ENCODE assay signal across 8 mouse cellular contexts in the genomic region with DNA sequence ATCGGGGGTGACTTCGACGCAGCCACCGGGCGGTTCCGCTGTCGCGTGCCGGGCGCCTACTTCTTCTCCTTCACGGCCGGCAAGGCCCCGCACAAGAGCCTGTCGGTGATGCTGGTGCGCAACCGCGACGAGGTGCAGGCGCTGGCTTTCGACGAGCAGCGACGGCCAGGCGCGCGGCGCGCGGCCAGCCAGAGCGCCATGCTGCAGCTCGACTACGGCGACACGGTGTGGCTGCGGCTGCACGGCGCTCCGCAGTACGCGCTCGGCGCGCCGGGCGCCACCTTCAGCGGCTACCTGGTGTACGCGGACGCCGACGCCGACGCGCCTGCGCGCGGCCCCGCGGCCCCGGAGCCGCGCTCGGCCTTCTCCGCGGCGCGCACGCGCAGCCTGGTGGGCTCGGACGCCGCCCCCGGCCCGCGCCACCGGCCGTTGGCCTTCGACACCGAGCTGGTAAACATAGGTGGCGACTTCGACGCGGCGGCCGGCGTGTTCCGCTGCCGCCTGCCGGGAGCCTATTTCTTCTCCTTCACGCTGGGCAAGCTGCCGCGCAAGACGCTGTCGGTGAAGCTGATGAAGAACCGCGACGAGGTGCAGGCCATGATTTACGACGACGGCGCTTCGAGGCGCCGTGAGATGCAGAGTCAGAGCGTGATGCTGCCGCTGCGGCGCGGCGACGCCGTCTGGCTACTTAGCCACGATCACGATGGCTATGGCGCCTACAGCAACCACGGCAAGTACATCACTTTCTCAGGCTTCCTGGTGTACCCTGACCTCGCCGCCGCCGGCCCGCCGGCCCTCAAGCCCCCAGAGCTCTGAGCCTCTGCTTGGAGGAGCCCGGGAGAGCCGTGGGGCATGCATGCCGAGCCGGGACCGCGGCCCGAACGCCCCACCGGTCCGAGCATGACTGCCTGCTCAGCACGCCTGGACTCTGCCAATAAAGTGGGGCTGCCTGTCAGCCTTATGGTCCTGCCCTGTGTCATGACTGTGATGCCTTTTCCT. TPM values are rescaled to one million over a fixed set of nuclear protein-coding genes. Genes with fewer than 3 reads are reported as not detected.
DNase-seq lines count a peak whose midpoint lies in the region; ATAC-seq lines count a peak whose summit lies in the region.

No protein-coding gene starts in this region.

- peak overlapping the region; percentile 21; the same call in 1 of the 2 replicates for H3K27ac ChIP-seq in embryonic facial prominence, embryonic 14.5 days (replicated peaks; ENCODE audit: low read depth, low read length)

- H3K4me1 ChIP-seq in embryonic facial prominence, embryonic 14.5 days (ENCODE audit: control insufficient read depth, insufficient read depth, low read length) = peaks cover 12% of the 10 kb centered on the region

- intact Hi-C loops in heart, postnatal 14 days (cut with DNase I) = no loop called here

- peaks cover 17% of the 10 kb centered on the region for H3K36me3 ChIP-seq in embryonic facial prominence, embryonic 14.5 days (ENCODE audit: control insufficient read depth, insufficient read depth, low read length)

- H3K27me3 ChIP-seq in embryonic facial prominence, embryonic 14.5 days (replicated peaks; ENCODE audit: control insufficient read depth, insufficient read depth, low read length) = peaks cover 50% of the 10 kb centered on the region

- H3K4me2 ChIP-seq in embryonic facial prominence, embryonic 14.5 days (ENCODE audit: low read depth, low read length) = peak overlapping the region; percentile 77

- peak overlapping the region; percentile 74 for H3K9ac ChIP-seq in embryonic facial prominence, embryonic 14.5 days (ENCODE audit: low read depth, low read length)

- peak; percentile 81 for ATAC-seq in embryonic facial prominence, embryonic 14.5 days (ENCODE audit: low read depth)

- peak overlapping the region; percentile 60 for H3K4me3 ChIP-seq in embryonic facial prominence, embryonic 14.5 days (ENCODE audit: low read depth, low read length)

- H3K9me3 ChIP-seq in embryonic facial prominence, embryonic 14.5 days (ENCODE audit: control insufficient read depth, low read length) = no peaks in the 10 kb centered on the region

- DNase-seq in CD8-positive naive resting alpha-beta T cell, adult 2 months (ENCODE audit: low read depth in 2 of 2, low spot score in 2 of 2) = peak; percentile 13 to 26
- DNase-seq in adrenal gland, postnatal 4 days (ENCODE audit: low spot score in 2 of 2) = peak; percentile 15 to 20
- peak; percentile 77 for DNase-seq in embryonic facial prominence, embryonic 14.5 days (ENCODE audit: low spot score)
- DNase-seq in heart, postnatal 14 days = peak; percentile 55 to 56
- DNase-seq in kidney, postnatal 36 days = peak; percentile 47 to 72
- DNase-seq in lung, postnatal 4 days = peak; percentile 54 to 78
- peak; percentile 57 for DNase-seq in right cerebral cortex, postnatal 14 days
- DNase-seq in yolk sac, embryonic 10.5 days (ENCODE audit: low spot score) = peak; percentile 71

- WGBS in embryonic facial prominence, embryonic 14.5 days = 3% methylated on average over 56 of the region's 133 CpGs

RNA-seq across cellular contexts. Expression of gene C1qtnf4, which starts 4.2 kb away (rescaled TPM):
- total RNA-seq in adrenal gland, postnatal 4 days (2021) = 1 to 10 TPM; 5.4 to 5.6 TPM
- polyA plus RNA-seq in embryonic facial prominence, embryonic 14.5 days (2014; fragmentation: Nextera tagmentation; extraction: Ambion mirVana) = 19.9 and 22.8 TPM in 2 replicates
- 1 to 10 TPM; 4.3 to 6.3 TPM for total RNA-seq in heart, postnatal 14 days (2021)

RNA-seq across cellular contexts. Expression of gene Kbtbd4, which starts 14.7 kb away (rescaled TPM):
- 10 to 100 TPM; 35.6 to 37.4 TPM for total RNA-seq in adrenal gland, postnatal 4 days (2021)
- polyA plus RNA-seq in embryonic facial prominence, embryonic 14.5 days (2014; fragmentation: Nextera tagmentation; extraction: Ambion mirVana) = 25.8 and 31.0 TPM in 2 replicates
- 10 to 100 TPM; 19.3 to 22.6 TPM for total RNA-seq in heart, postnatal 14 days (2021)

RNA-seq across cellular contexts. Expression of gene Ndufs3, which starts 14.8 kb away (rescaled TPM):
- 100 to 1,000 TPM; 354 to 392 TPM for total RNA-seq in adrenal gland, postnatal 4 days (2021)
- polyA plus RNA-seq in embryonic facial prominence, embryonic 14.5 days (2014; fragmentation: Nextera tagmentation; extraction: Ambion mirVana) = 203 and 206 TPM in 2 replicates
- 100 to 1,000 TPM; 752 to 790 TPM for total RNA-seq in heart, postnatal 14 days (2021)

RNA-seq across cellular contexts. Expression of gene Mtch2, which starts 42.9 kb away (rescaled TPM):
- total RNA-seq in adrenal gland, postnatal 4 days (2021) = 100 to 1,000 TPM; 177 to 190 TPM
- polyA plus RNA-seq in embryonic facial prominence, embryonic 14.5 days (2014; fragmentation: Nextera tagmentation; extraction: Ambion mirVana) = 207 and 210 TPM in 2 replicates
- total RNA-seq in heart, postnatal 14 days (2021) = 100 to 1,000 TPM; 184 to 190 TPM

RNA-seq across cellular contexts. Expression of gene Celf1, which starts 50.3 kb away (rescaled TPM):
- 100 to 1,000 TPM in 1 of 2 experiments, 10 to 100 TPM in 1; 94.0 to 103 TPM for total RNA-seq in adrenal gland, postnatal 4 days (2021)
- 48.5 and 53.8 TPM in 2 replicates for polyA plus RNA-seq in embryonic facial prominence, embryonic 14.5 days (2014; fragmentation: Nextera tagmentation; extraction: Ambion mirVana)
- 10 to 100 TPM; 87.1 to 89.0 TPM for total RNA-seq in heart, postnatal 14 days (2021)

Comparison
In these comparisons a context has a peak if more than half of its experiments do, and no peak if none do; other contexts are left out.
1. Peak in every context shown above with its lines: DNase-seq, ATAC-seq, H3K4me3 ChIP-seq and H3K27ac ChIP-seq.
2. DNase-seq: peak in every context shown above with its lines; median percentile 77 in embryonic facial prominence, embryonic 14.5 days; 71 in yolk sac, embryonic 10.5 days; 66 in lung, postnatal 4 days; 60 in kidney, postnatal 36 days; 57 in right cerebral cortex, postnatal 14 days; 56 in heart, postnatal 14 days; 20 in CD8-positive naive resting alpha-beta T cell, adult 2 months; 18 in adrenal gland, postnatal 4 days.